Mouse (Mus musculus): ENCODE results near the gene Mapk10.
"Not testable (repeated sequence)": the region's sequence is repeated elsewhere in the genome, so short reads cannot be mapped to it uniquely, and the experiment has no call there.

The Mapk10 gene

DNA sequence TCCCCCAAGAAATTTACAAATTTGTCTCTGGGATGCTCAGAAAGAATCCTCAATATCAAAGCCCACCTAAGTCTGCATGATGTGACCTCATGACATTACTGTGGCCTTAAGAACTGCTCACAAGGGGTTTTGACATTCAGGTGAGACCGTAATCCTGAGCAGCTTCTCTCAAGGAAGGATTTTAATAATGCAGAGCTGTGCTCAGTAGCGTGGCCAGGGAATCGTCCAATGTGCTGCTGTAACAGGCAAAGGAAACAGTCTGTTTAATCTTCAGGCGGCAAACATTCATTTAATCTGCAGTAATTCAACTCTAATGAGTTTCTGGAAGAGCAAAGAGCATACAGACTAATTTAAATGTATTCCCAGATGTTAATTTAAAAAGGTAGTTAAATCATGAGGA is 236.7 kb downstream of the Mapk10 start:
- no peak for DNase-seq (ENCODE audit: low spot score in 2 of 2)

DNA sequence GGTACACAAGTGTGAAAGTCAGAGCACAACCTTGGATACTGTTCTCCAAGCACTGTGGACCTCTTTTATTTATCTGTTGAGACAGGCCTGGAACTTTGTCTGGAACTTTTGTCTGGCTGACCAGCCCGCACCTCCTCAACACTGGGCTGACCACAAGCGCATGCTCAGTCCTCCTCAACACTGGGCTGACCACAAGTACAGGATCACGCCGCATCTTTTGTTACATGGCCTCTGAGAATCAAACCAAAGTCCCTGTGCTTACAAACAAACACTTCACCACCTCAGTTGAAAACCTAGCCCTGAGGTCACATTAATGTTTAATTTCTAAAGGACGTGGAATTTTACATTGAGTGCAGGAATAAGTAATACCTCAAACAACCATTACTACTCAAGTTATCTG is 246.7 kb downstream of the Mapk10 start:
- DNase-seq (ENCODE audit: low spot score in 2 of 2): no peak

DNA sequence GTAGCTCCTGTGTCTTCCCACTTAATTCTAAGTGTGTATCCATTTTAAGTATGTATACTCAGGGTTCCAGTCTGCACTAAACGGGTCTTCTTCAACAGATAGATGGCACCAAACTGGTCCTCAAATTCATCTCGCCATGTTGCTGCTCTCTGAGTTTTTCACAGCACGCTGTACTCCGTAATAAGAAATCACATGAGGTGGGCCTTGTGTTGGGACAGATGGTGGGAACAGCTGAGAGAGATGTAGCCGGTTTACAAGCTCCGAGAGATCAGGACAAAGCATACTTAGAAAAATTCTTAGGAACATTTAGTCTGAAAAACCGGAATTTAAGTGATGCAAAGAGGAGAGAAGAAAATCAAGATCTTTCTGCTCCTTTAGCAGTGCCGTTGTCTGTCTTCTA is 257.7 kb downstream of the Mapk10 start:
- peak; percentile 29 to 36 for DNase-seq (ENCODE audit: low spot score in 2 of 2)

DNA sequence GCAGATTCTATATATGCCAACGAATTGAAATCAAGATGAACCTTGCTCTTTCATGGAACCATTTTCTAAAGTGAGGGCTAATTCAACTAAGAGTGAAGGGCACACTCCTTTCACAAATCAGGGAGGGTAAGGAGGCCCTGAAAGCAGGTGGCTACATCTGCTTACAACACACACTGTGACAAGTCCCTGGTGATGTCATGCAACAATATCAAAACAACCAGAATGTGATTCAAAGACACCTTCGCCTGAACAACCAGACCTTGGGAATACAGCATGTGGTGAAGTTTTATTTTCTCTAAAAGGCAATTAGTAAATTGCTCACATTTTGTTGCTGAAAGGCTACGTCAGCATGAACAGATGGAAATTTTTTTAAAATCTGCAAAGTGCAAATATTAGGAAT is 258.2 kb downstream of the Mapk10 start:
- no peak for DNase-seq (ENCODE audit: low spot score in 2 of 2)

DNA sequence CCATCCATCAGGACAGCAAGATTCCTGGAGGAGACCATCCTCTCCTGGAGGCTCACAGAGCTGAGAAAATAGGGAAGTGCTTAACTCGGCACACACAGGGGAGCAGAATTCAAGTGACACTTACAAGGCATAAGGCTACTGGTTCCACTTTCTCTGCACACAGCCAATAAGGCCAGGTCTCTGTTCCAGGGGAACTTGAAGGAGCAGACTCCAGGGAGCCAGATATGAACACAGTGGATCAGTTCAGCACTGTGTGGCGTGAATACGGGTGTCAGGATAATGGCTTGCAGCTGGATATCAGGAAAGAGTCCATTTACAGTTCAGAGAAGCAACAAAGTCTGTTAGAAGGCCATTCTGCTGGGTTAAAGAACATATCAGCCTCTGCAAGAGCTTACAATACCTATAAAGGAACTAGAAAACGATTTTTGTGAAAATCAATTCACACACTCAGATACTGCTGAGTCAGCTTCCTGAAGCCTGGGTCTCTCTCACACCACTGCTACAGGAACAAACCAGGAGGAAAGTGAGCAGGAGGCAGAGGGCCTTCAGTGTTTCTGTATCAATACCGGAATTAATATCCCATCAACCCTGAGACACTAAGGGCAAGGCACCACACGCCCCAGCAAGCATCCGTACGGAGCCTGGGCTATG is 263.9 kb downstream of the Mapk10 start:
- DNase-seq (ENCODE audit: low spot score in 2 of 2): no peak

DNA sequence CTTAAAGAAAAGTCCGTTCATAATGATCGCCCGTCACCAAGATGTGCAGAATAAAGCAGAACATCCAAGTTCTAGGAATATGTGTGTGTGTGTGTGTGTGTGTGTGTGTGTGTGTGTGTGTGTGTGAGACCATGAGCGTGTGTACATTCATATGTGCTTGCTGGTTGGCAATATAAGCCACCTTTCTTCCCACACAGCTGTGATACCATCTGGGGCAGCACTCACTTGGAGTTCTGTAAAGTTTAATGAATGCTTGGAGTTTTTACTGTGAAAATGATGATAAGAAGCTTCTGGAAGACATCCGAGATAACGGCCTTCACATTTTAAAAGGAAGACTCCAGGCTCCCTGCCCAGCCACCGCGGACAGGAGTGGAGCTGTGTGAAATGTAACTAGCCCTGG is 264.5 kb downstream of the Mapk10 start:
- DNase-seq (ENCODE audit: low spot score in 2 of 2): peak in 1 of 2 experiments; percentile 44

DNA sequence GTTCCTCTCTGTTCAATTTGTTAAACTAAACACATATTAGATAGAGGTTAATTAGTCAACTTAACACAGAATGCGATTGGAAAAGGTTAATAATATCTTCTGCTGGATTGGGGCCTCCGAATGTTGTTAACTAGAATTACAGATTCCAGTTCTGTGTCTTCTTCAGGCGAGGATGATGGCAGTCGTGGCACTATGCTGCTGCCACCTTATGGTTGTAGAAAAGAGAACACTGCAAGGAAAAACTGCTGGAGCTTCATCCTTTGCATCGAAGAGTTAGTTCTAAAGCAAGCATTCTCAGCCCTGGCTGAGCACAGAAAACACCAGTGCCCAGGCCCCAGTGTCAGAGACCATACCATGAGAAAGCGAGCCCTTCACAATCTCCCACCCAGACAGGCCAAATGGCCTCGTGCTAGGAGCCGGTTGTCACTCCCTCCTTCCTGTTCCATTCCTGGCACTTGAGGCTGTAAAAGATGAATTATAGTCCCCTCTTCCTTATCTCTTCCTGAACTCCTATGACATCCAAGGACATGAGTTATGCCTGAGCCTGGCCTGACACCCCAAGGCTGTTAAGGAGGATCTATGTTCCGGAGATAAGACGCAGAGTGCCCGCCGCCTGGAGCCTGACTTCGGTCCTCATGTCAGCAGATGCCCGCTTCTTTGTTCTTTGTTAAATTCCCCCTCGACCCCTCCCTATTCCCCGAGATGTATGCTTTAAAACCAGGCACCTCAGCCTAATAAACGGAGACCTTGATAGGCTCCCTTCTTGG is 267.1 kb downstream of the Mapk10 start:
- not testable (repeated sequence) for DNase-seq (ENCODE audit: low spot score in 2 of 2)

DNA sequence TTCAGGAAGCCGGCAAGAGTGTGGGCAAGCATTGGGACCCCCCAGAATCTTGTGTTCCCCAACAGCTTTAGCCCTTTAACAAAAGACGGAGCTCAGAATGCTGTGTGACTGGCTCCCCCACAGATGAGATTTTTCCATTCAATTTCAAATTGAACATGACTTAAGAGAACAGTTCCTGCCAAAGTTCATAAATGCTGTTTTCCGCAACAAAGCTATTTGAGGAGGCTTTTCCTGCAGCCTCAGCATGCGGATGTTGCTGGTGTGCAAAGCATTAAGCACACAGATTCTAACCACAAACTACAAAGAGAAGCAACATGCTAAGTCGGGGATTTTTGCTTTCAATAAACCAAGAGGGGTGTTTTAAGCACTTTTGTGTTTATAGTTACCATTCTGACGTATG is 281.0 kb downstream of the Mapk10 start:
- no peak for DNase-seq (ENCODE audit: low spot score in 2 of 2)

DNA sequence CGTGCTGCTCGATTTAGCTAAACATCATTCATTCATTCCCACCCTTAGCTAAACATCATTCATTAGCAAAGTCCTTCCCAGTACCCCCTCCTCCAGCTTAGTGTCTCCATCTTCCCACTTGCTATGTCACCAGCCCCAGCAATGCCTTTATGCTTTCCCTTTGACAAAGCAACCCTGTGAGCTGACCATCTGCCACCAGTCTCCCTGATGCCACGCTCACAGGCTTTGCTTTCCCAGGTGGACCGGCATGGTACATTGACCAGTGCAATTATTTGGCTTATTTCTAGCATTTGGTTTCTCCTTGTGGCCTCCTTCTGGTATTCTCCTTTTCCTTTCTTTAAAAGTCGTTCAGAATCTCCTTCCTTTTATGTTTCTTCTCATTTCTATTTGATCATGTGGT is 284.3 kb downstream of the Mapk10 start:
- no peak for DNase-seq (ENCODE audit: low spot score in 2 of 2)

DNA sequence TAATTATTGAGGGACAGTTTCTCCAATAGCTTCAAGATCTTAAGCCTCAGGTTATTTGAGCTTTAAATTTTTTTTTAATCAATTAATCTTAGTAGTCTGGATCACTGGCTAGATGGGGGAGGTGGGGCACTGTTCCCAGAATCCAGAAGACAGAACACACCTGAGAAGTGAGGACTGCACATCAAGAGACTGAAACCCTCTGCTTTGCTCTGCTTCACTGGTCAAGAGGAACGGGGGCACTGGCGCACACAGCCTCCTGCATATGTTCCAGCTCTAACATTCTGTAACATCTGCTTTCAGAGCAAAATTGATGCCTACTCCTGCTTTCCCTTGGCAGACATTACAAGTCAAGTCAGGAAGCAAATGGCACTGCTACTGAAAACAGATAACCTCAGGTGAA is 290.9 kb downstream of the Mapk10 start:
- no peak for DNase-seq (ENCODE audit: low spot score in 2 of 2)

DNA sequence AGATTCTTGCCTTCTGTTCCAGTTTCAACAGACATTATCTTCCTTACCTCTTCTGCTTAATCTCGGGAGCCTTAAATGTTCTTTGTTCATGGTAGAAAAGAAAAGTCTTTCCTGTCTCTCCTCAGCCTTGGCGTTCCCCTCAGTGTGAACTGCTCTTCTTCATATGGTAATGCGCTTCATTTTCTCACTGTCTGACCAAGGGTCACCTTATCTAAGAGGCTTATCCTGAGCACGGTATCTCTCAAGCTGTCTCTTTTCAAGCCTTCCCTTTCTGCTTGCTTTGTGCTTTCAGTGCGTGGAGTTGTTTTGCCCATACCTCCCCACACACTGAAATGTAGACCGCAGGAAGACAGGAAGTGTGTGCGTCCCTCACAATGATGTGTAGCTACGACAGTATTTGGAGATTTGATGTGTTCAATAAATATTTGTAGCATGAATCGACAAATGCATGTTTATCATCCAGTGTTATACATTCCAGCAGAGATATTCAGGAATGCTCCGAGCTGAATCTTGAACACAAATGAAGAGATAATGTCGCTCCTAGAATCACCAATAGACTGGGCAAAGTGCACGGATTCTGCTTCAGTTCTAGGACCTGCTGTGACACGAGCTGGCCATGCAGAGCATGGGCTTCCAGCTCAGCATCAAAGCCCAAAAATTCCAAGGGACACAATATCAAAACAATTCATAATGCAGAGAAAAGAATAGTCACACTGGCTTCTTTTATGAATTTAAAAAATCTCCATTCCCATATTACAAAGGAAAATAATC is 305.5 kb downstream of the Mapk10 start:
- no peak for DNase-seq (ENCODE audit: low spot score in 2 of 2)

DNA sequence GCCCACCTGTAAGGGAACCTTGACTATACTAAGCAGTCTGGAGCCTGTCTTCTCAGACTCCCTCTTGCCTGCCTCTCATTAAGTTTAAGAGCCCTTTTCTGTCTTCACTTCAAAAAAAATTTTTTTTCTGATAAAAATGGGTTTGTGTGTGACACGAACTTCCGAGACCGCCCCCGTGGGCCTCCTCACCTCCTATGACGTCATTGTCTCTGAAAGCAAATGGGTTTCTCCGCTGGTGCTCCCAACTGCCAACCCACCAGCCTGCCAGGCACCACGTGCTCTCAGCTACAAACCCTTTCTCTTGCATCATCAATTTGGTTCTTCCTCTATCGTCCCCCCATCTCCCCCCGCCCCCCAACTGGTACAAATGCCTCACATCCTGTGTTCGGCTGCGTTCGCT is 307.1 kb downstream of the Mapk10 start:
- no peak for DNase-seq (ENCODE audit: low spot score in 2 of 2)

DNA sequence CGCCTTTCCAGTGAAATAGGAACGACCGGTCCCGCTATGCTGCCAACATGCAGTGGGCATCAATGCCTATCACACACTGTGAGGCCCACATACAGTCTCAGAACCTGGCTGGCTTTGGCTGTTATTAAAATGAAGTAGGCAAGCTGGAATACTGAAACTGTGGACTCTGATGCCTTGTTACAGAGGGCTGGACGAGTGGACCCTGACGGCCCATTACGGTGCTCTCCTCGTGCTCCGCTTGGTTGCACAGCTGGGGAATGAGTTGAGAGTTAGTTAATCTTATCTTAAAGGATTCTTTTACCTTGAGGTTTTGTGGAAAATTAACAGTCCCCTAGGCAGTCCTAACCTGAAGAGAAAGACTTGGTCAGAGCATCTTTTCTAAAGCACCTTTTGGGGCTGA is 307.6 kb downstream of the Mapk10 start:
- DNase-seq (ENCODE audit: low spot score in 2 of 2): no peak

DNA sequence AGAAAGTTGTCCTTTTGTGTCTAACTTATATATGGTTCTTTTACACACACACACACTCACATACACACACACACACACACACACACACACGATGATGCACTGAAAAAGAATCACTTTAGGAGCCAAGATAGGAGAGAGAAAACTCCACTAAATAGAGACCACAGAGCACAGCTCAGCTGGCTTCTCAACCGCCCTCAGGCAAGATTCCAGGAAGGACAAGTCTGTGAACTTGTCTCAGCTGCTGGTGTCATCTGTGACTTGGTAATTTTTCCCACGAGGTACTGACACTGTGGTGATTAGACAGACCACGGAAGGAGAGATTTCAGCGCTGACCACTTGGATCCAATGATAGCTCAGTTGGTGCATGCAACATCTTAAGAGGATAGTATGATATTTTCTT is 310.0 kb downstream of the Mapk10 start:
- no peak for DNase-seq (ENCODE audit: low spot score in 2 of 2)

DNA sequence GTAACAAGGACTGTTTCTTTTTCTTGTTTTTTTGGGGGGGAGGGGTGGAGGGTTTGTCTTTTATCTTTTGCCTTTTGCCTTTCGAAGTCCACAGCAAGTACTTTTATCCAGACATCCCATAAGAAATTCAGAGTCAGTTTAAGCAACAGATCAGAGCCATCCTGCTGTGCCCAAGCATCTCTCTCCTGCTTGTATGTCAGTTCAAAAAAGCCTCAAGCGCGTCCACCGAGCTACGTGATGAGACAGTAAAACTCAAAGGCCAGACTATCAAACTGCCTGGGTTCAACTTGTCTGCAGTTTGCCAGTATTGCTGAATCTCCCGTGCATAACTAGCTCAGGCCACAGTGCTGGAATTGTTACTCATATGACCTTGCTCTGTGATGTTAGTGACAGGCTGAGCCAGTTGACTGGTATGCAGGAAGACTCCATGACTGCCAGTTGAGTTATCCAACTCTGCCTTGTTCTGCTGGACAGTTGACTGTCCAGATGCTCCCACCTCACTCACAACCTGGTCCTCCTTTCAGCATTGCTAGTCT is 311.4 kb downstream of the Mapk10 start:
- DNase-seq (ENCODE audit: low spot score in 2 of 2): no peak

DNA sequence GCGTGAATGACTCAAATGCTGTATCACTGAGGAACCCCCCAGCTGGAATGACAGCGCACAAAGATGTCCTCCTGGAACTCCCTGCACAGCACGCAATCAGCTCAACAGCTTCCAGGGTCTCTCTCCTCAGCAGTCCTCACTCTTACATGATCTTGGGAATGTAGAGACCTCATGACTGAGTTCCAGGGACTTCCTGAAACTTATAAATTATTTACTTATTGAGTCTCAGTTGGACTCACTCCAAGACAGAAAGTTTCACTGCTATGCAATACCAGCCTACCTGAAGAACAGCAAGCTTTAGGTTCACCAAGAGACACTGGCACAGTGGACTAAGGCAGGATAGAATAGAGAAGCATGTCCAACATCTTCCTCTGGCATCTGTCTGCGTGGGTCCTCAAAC is 312.8 kb downstream of the Mapk10 start:
- no peak for DNase-seq (ENCODE audit: low spot score in 2 of 2)

DNA sequence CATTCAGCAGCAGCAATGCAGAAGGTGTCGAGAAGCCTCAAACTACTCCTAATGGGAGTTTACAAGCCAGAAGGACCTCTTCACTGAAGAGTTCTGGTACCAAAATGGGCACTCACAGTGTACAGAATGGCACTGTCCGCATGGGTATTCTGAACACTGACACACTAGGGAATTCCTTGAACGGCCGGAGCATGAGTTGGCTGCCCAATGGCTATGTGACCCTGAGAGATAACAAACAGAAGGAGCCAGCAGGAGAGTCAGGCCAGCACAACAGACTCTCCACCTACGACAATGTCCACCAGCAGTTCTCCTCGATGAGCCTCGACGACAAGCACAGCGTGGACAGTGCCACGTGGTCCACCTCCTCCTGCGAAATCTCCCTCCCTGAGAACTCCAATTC is 318.9 kb downstream of the Mapk10 start:
- no peak for DNase-seq (ENCODE audit: low spot score in 2 of 2)

DNA sequence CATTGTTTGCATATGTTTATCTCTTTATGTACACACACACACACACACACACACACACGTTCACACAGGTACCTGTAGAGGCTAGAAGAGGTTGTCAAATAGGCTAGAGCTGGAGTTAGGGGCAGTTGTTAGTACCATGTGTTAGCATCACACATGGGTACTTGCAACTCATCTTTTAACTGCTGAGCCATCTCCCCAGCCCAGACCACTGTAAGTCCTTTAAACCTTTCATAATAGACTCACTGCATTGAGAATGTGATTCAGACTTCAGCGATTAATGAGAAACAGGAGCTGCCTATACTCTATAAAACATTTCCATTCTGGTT is 322.0 kb downstream of the Mapk10 start:
- no peak for DNase-seq (ENCODE audit: low spot score in 2 of 2)

DNA sequence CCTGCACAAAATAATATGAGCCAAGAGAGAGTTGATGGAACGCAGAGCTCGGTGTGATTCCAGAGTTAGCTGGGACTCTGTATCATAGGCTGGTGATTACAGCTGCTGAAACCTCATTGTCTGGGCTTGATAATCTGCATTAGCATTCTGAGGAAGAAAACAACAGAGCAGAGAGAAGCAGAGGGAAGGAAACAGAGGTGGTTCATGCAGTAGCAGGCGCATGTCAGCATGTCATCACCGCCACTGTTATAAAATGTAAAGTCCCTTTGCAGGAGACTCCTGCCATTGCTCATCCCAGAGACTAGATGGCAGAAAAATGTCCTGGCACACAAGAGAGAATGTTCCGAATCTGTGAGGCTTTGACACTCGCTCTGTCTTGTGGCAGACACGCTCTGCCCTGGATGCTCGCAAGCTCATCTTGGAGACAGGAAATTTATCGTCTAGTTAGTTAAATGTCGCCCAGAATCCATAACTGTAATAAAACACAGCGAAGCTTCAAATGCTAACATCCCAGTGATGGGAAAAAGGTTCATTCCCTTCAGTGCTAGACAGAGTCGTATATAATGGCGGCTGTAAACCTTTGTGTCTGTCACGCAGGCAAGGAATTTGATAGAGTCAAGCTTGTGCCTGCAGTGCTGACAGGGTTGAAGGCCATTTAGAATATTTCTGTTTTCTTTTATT is 322.5 kb downstream of the Mapk10 start:
- DNase-seq (ENCODE audit: low spot score in 2 of 2): no peak

DNA sequence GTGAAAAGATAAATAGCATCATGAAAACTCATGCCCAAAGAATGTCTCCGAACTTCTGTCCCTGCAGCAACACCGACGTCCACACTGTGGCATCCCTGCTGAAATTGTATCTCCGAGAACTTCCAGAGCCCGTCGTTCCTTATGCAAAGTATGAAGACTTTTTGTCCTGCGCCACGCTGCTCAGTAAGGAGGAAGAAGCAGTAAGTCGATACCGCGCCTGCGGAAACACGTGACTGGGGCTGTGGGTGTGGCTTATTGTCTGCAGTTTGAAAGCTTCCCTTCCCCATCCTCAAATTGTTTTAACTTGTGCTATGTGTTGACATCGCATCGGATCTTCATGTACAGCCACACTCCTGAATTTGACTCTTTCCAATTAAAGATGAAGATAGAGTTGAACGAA is 335.5 kb downstream of the Mapk10 start:
- no peak for DNase-seq (ENCODE audit: low spot score in 2 of 2)

DNA sequence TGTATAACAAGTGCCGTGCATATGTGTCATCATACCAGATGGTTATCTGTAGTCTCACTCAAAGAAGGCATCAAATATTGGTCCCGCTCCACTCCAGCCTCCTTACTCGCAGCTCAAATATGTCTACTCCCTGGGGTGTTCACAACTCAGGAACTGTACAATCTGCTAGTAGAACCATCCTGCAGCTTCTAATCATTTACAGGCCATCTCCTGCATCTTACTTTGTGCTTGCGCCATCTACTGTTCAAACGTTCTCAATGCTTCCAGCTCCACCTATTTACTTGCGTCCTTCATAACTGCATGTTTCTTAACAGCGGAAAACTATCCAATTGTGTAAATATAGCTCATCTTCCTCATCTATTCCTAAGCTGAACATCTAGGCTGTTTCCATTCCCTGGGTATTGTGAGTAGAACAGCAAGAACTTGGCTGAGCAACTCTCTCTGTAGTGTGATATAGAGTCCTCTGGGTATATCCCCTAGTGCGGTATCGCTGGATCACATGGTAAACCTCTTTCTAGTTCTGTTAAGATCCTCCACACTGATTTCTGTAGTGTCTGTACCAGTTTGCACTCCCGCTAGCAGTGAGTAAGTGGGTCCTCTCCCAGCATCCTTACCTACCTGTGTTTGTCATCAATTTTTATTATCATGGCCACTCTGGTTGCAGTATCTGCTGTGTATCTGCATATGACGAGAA is 336.4 kb downstream of the Mapk10 start:
- peak; percentile 41 to 47 for DNase-seq (ENCODE audit: low spot score in 2 of 2)

DNA sequence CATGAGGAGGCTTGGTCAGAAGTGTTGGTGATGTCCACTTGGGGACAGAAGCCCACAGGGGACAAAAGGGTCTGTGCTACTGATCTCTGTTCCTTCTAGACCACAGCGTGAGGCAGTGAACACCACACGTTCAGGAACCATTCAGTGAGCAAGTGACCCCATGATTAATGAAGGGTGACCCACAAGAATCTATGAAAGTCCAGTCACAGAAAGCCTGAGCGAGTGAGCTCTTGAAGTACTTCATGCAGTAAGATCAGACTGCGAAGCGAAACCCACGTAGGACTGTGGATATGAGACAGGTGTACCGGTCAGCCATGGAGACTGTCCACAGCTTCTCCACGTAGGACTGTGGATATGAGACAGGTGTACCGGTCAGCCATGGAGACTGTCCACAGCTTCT is 338.1 kb downstream of the Mapk10 start:
- not testable (repeated sequence) for DNase-seq (ENCODE audit: low spot score in 2 of 2)
